Mouse (Mus musculus): Measurements from ENCODE around the gene Asic1.
"Not testable (repeated sequence)": the region's sequence is repeated elsewhere in the genome, so short reads cannot be mapped to it uniquely, and the experiment has no call there.

Gene Asic1

DNA sequence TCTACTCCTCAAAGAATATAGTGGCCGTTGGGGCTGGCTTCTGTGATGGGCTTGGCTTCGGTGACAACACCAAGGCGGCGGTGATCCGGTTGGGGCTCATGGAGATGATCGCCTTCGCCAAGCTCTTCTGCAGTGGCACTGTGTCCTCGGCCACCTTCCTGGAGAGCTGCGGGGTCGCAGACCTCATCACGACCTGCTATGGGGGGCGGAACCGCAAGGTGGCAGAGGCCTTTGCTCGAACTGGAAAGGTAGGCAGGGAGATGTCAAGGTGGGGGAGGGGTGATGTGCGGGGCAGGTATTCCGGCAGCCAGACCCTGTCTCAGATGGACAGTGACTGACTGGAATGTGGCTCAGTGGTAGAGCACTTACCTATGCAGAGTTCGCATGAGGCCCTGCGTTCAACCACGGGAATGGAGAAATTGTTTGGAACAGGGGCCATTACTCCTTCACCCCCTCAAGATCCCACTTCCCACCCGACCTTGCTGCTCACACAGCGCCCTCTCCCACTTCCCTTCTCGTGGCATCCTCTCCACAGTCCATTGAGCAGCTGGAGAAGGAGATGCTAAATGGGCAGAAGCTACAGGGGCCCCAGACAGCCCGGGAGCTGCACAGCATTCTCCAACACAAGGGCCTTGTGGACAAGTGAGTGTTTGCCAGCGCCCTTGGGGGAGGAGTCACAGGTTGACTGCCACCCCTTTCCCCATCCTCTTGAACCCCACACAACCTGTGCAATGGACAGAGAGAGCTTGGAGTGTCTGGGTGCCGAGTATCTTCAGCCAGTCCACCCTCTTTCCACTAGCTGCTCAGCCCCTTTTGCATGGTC lies 52.0 kb downstream of the Asic1 start:
- DNase-seq (ENCODE audit: low spot score): no peak

DNA sequence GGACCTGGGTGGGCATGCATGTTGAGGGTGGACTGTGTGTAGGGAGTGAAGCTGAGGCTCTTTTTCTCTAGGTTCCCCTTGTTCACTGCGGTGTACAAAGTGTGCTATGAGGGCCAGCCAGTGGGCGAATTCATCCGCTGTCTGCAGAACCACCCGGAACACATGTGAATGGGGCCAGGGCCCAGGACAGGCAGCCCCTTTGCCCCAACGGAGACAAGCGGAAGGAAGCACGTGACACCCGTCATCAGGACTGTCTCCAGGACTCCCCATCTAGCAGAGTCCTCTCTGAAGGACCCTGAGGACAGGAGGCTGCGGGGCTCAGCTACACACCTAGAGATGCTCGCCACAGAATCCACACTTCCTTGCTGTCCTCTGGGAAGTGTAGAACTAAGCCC lies 52.9 kb downstream of the Asic1 start:
- DNase-seq (ENCODE audit: low spot score): no peak

DNA sequence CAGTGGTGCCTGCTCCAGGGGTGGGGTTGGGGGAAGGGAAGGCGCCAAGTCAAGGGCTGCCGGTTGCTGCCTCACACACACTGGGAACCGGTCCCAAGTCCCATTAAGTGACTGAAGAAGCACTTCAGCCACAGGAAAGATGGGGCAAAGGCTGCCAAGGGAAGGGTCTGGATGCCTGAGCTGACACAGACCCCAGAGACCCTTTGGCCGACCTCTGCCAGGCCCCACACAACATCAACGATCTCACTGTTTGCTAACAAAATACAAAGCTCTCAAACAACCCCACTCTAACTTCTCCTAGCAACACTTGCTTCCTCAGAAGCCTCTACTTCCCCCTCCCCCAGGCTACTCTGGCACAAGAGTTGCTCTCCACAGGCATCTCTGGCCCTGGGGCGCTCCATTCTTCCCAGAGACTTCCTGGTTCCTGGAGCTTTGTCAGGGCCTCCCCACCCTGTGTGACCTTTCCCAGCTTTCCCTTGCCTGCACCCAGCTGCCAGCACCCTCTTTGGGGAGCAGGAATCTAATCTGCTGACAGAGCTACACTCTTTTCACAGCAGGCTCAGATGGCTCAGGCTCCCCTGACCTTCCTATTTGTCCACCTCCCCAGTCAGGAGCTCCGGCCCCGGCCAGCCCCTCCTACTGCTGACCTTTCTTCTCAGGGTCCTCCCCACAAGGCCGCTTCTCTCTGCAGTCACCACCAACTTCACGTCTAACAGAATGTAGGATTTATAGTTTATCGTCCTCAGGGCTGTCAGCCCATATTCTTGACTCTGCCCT lies 53.5 kb downstream of the Asic1 start:
- peak; percentile 71 for DNase-seq (ENCODE audit: low spot score)

DNA sequence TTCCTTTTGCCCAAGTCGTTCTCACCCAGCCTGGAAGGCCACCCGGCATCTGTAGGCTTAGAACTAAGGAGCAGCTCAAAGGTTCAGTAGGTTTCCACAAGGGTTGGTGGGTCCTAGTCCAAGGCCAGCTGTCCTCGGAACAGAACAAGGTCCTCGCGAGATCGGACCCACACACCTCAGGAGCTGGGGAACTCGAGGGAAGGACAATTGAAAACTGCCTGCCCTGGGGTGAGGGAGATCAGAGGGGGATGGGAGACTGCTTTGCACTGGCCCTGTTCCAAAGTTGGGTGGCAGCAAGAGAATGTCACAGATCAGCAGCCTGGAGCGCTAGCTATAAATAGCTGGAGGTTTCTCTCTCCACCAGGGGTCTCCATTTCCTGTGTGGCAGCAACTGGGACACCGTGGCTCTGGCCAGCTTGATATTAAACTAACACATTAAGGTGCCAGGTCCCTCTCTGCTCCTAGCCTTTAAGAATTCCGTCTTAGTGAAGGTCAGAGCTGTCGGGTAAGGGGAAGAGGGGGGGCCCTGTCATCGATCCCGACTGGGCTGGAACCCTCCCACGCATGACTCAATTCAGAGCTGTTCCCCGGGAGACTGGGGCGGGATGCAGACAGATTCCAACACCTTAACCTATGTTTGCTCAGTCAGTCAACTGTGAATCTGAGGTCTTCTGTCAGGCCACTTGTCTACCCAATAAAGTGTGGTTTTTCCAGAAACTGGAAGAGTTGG lies 54.3 kb downstream of the Asic1 start:
- DNase-seq (ENCODE audit: low spot score): peak; percentile 66

DNA sequence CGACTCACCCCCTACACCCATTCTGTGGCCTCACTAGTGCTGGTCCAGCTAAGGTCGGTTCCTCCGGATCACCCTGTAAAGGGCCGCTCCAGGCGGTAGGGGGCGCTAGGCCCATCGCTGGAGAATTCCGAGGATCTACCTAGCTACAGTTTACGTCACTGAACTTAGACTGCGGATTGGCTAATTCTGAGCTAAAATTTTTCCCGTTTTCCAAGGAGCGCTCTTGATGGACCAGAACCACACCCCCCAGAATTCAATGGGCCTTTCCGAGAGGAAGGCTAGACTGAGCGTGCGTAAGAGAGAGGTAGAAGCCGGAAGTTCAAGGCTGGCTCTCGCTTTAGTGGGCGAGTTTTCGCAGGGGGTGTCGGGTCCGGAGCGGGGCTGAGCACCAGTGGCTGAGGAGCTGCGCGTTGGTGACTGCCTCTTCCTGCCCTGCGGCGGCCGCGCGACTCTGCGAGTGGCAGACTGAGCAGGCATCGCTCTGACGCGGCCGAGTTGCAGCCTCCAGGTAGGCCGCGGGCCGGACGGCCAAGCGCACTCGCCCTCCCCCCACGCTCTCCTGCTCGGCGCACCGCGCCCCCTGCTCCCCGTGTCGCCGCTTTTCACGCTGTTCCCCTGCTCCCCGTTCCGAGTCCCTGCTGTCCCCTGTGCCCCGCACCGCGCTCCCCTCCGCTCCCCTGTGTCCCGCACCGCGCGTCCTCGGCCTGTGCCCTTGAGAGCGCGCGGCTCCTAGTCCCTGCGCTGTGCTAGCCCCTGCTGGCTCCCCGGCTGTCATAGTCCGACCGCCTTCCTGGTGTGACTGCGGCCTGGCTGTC lies 55.4 kb downstream of the Asic1 start, which contains the start of gene Cox14:
Cox14 (plus strand) TSS at position 278 of the 815 bp plus-strand sequence.
- DNase-seq (ENCODE audit: low spot score): peak; percentile 92

DNA sequence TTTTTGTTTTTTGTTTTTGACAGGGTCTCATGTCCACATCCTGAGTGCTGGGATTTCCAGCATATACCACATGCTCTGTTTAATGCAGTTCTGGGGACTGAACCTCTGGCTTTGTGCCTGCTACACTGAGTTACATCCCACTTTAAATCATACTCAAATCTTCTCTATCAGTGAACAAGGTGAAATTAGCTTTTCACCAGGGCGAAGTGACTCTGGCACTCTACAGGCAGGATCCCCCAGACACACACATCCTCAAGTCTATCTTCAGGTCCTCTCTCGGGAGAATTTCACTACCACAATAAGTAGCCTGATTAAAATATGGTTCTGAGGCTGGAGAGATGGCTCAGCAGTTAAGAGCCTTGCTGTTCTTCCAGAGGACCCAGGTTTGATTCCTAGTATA lies 56.4 kb downstream of the Asic1 start:
- no peak for DNase-seq (ENCODE audit: low spot score)

DNA sequence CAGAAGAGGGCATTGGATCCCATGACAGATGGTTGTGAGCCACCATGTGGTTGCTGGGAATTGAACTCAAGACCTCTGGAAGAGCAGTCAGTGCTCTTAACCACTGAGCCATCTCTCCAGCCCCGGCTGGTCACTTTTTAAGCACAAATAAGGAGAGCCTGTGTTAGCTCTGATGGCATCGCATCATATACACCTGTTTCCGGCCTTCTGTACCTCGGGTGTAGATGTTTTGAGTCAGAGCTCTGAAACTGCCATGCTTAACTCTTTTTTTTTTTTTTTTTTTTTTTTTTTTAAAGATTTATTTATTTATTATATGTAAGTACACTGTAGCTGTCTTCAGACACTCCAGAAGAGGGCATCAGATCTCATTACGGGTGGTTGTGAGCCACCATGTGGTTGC lies 56.9 kb downstream of the Asic1 start:
- DNase-seq (ENCODE audit: low spot score): not testable (repeated sequence)

DNA sequence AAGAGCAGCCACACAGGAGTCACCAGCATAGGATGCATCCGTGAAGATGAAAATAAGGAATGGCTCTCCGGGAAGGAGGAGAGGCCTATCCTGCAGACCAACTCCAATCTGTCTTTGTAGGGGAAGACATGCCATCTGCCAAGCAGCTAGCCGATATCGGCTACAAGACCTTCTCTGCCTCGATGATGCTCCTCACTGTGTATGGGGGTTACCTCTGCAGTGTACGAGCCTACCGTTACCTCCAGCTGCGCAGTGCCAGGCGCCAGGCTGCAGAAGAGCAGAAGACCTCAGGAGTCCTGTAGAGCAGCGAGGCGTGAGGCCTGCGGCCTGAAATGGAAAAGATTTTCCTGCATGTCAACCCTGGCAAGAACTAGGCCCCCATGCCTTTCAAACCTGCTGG lies 57.4 kb downstream of the Asic1 start:
- DNase-seq (ENCODE audit: low spot score): no peak

DNA sequence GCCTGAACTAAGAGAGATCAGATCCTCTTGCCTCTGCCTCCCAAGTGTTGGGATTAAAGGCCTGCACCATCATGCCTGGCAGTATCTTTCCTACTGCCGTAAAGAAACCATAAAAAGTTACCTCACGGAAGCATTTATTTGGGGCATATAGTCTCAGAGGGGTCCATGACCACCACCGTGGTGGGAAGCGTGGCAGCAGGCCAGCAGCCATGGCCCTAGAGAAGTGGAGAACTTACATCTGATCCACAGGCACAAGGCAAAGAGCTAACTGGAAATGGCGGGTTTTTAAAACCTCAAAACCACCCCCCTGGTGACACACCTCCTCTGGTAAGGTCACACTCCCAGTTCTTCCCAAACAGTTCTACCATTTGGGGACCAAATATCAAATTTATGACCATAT lies 58.0 kb downstream of the Asic1 start:
- no peak for DNase-seq (ENCODE audit: low spot score)

DNA sequence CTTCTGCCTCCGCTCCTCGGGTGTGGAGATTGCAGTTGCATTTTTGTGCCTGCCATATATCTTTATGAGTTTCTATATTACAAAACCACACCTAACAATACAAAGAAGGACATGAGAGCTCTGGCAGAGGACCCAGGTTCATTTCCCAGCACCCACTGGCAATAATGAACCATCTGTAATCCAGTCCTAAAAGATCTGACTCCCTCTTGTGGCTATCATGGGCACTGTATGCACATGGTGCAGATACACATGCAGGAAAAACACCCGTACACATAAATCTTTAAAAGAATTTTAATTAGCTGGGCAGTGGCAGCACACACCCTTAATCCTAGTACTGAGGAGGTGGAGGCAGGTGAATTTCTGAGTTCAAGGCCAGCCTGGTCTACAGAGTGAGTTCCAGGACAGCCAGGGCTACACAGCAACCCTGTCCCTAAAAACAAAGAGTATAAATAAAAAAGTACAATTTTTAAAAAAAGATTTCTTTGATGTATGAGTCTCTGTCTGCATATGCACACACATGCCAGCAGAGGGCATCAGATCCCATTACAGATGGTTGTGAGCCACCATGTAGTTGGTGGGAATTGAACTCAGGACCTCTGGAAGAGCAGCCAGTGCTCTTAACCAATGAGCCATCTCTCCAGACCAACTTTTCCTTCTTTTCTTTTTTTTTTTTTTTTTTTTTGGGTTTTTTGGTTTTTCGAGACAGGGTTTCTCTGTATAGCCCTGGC lies 59.1 kb downstream of the Asic1 start:
- DNase-seq (ENCODE audit: low spot score): no peak

DNA sequence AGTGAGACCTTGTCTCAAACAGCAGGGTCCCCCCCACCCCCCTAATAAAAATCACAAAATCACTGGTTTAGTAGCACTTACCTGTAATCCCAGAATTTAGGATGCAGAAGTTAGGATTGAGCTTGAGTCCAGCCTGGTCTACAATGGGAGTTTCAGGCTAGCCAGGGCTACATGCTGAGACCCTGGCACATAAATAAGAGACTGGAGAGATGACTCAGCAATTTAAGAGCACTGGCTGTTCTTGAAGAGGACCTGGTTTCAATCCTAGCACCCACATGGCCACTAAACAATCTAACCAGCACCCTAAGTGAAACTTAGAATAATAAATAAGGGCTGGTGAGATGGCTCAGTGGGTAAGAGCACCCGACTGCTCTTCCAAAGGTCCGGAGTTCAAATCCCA lies 61.0 kb downstream of the Asic1 start:
- no peak for DNase-seq (ENCODE audit: low spot score)

DNA sequence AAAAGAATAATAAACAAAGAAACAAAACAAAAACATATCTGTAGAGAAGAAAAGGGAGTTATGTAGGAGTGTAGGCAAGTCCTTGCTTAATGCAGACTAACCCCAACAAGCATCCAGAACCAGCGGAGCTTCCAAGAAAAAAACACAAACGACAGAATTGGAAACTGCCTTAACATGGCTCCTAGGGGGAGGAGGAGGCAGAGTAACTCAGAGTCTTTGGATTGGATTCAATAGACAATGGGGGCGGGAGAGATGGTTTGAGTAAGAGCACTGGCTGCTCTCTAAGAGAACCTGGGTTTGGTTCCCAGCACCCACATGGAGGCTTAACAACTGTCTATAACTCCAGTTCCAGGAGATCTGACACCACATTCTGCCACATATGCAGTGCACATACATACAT lies 61.5 kb downstream of the Asic1 start:
- DNase-seq (ENCODE audit: low spot score): no peak

DNA sequence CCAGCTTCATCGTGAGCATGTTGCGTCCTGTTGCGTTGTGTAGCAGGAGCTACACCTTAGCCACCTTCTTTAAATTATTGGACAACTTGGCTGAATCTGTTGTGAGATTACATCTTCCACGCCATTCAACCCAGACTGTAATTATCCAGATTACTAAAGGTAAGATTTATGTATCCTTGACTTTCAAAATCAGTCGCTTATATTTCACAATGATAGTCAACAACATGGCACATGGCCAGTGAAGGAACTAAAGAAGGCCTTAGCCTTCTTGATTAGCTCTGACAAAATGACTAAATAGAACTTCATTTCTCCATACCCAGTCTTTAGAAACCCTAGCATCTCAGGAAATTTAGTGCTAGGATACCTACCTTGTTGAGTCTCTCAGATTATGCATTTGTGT lies 63.0 kb downstream of the Asic1 start:
- no peak for DNase-seq (ENCODE audit: low spot score)

DNA sequence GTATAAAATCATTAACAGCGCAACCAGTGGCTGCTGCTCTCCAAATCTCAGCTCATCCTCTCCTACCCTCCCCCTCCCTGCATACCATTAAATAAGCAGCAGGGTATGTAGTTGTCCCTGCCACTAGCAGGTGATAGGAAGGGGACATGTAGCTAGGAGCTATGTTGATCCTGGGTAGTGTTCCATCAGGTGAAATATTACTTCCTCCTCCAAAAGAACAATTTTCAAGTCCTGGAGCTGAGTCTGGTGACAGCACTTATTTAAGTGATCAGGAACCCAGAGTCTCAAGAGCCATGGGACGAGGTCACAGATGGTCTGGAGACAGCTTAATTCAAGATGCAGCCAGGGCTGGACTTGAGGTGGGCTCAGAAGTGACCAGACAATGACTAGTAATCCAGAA lies 65.5 kb downstream of the Asic1 start:
- DNase-seq (ENCODE audit: low spot score): peak; percentile 100

DNA sequence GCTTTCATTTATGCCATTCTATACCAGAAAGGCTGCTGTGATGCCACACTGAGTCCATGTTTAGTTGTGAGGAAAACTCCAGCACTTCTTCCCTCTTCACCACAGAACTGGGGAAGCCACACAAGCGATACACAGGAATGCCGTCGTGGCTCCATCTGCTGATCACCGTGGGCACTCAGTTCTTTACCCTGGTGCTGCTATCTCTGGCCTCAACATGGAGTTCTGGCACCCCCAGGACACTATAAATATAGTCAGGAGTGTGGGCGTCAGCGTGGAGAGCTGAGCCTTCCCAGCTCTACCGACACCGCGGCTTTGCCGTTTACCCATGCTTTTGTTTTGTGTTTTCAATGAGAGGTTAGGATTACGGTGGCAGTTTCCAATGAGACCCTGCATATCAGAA lies 66.5 kb downstream of the Asic1 start:
- no peak for DNase-seq (ENCODE audit: low spot score)

DNA sequence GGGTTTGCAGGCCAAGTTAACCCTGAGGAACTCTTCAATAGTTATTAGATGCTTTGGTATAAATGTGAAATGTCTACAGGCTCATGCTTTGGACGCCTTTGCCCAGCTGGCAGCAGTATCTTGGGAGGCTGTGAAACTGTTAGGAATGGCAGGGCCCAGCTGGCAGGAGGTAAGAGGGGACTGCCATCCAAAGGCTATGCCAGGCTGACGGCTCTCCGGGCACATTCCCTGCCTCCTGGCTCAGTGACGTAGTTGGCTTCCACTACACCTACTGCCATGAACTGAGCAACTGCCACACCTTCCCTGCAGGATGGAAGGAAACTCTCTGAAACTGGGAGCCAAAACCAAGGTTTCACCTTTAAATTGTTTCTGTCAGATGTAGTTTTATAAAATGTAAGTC lies 70.1 kb downstream of the Asic1 start:
- no peak for DNase-seq (ENCODE audit: low spot score)

Measured in urinary bladder, postnatal 14 days (tissue).